8 mouse cellular contexts compared by ENCODE assay signal in genomic region chr10:84480667-84481326, GRCm38 (mm10). TPM values are rescaled to one million over a fixed set of nuclear protein-coding genes. Genes with fewer than 3 reads are reported as not detected.
A peak's percentile ranks its signal among the peaks of the same experiment; 100 is the strongest.
DNase-seq lines count a peak whose midpoint lies in the region; ATAC-seq and TF ChIP-seq lines count a peak whose summit lies in the region.

No protein-coding gene starts in this region.

- peak; percentile 83 for DNase-seq in kidney, adult 2 months
- no peak for DNase-seq in kidney, postnatal 4 days
- peak; percentile 16 to 27 for DNase-seq in cerebellum, postnatal 25 days
- DNase-seq in lung, postnatal 25 days (ENCODE audit: low spot score): peak; percentile 36
- DNase-seq in embryo, embryonic 10.5 days (ENCODE audit: low spot score): no peak
- no peak for DNase-seq in layer of hippocampus, adult 18-20 months (ENCODE audit: low spot score in 2 of 2)

- peak overlapping the region; percentile 53; the same call in 1 of the 2 replicates for H3K27ac ChIP-seq in kidney, adult 2 months (ENCODE audit: insufficient read depth, low read depth, low read length)
- peak overlapping the region; percentile 81 to 90 for H3K27ac ChIP-seq in heart, embryonic 14.5 days (replicated peaks in 1 of 2; ENCODE audit: control insufficient read depth in 1 of 2, insufficient read depth in 1 of 2, low read depth in 2 of 2, low read length in 2 of 2)
- H3K27ac ChIP-seq in liver, embryonic 12.5 days: no peak overlapping the region

- H3K4me1 ChIP-seq in kidney, adult 2 months (ENCODE audit: control insufficient read depth, insufficient read depth, low read length): peaks cover 18% of the 10 kb centered on the region
- H3K4me1 ChIP-seq in heart, embryonic 14.5 days (ENCODE audit: control insufficient read depth in 2 of 2, insufficient read depth in 2 of 2, low read length in 2 of 2): peaks cover 17 to 21% of the 10 kb centered on the region in 2 experiments
- H3K4me1 ChIP-seq in liver, embryonic 12.5 days: peaks cover 9% of the 10 kb centered on the region

- H3K9ac ChIP-seq in heart, embryonic 14.5 days (ENCODE audit: low read length): no peak overlapping the region; the same call in 1 of the 2 replicates
- no peak overlapping the region for H3K9ac ChIP-seq in liver, embryonic 12.5 days

- H3K4me3 ChIP-seq in kidney, adult 2 months (ENCODE audit: insufficient read depth, low read depth, low read length): no peak overlapping the region
- H3K4me3 ChIP-seq in heart, embryonic 14.5 days (ENCODE audit: control insufficient read depth in 1 of 2, insufficient read depth in 1 of 2, low read depth in 1 of 2, low read length in 2 of 2): no peak overlapping the region
- no peak overlapping the region for H3K4me3 ChIP-seq in liver, embryonic 12.5 days

- peak overlapping the region; percentile 6; the same call in 1 of the 2 replicates for H3K4me2 ChIP-seq in heart, embryonic 14.5 days (ENCODE audit: low read length)
- no peak overlapping the region for H3K4me2 ChIP-seq in liver, embryonic 12.5 days

- no peaks in the 10 kb centered on the region for H3K36me3 ChIP-seq in kidney, adult 2 months (ENCODE audit: control insufficient read depth, insufficient read depth, low read length)
- H3K36me3 ChIP-seq in heart, embryonic 14.5 days (ENCODE audit: control insufficient read depth, insufficient read depth, low read length): no peaks in the 10 kb centered on the region
- no peaks in the 10 kb centered on the region for H3K36me3 ChIP-seq in liver, embryonic 12.5 days

- no peak for TF ChIP-seq POLR2A in kidney, adult 2 months (IDR thresholded peaks at IDR 0.05; ENCODE audit: low read depth, low read length)

- peak; percentile 51; the same call in 1 of the 2 replicates for ATAC-seq in heart, embryonic 14.5 days (ENCODE audit: insufficient number of reproducible peaks, insufficient read depth, low FRiP score, low read depth)
- no peak for ATAC-seq in liver, embryonic 12.5 days

- 23% methylated on average over 8 of the region's 8 CpGs for WGBS in kidney, adult 2 months
- 28% methylated on average over 8 of the region's 8 CpGs for WGBS in heart, embryonic 14.5 days
- WGBS in liver, embryonic 12.5 days (ENCODE audit: insufficient replicate concordance): 37% methylated on average over 8 of the region's 8 CpGs

- H3K9me3 ChIP-seq in heart, embryonic 14.5 days (ENCODE audit: control insufficient read depth, low read length): no peaks in the 10 kb centered on the region; the same call in 1 of the 2 replicates
- no peaks in the 10 kb centered on the region for H3K9me3 ChIP-seq in liver, embryonic 12.5 days (replicated peaks)

- no peaks in the 10 kb centered on the region for H3K27me3 ChIP-seq in kidney, adult 2 months (replicated peaks; ENCODE audit: control insufficient read depth, insufficient read depth, low read length)
- H3K27me3 ChIP-seq in heart, embryonic 14.5 days (ENCODE audit: control insufficient read depth, insufficient read depth, low read length): no peaks in the 10 kb centered on the region
- H3K27me3 ChIP-seq in liver, embryonic 12.5 days (replicated peaks): no peaks in the 10 kb centered on the region

- TF ChIP-seq CTCF in kidney, adult 2 months (conservative IDR thresholded peaks at IDR 0.05; ENCODE audit: insufficient read depth, insufficient read length, low read depth, low read length): no peak

RNA-seq across cellular contexts. Expression of gene Nuak1, which starts 40.4 kb away (rescaled TPM):
- 12.2 and 12.3 TPM in 2 replicates for polyA plus RNA-seq in kidney, adult 2 months (2012; rRNA removed)
- 2.6 and 3.4 TPM in 2 replicates for polyA plus RNA-seq in heart, embryonic 14.5 days (2014; fragmentation: Nextera tagmentation; extraction: Ambion mirVana)
- polyA plus RNA-seq in liver, embryonic 12.5 days (2016; fragmentation: Nextera tagmentation; extraction: Ambion mirVana): 0.25 and 0.31 TPM in 2 replicates
- 10 to 100 TPM; 62.7 to 66.4 TPM for total RNA-seq in layer of hippocampus, adult 18-20 months (2021)

RNA-seq across cellular contexts. Expression of gene Ckap4, which starts 53.1 kb away (rescaled TPM):
- polyA plus RNA-seq in kidney, adult 2 months (2012; rRNA removed): 6.5 and 7.8 TPM in 2 replicates
- polyA plus RNA-seq in heart, embryonic 14.5 days (2014; fragmentation: Nextera tagmentation; extraction: Ambion mirVana): 106 and 116 TPM in 2 replicates
- 26.0 and 28.8 TPM in 2 replicates for polyA plus RNA-seq in liver, embryonic 12.5 days (2016; fragmentation: Nextera tagmentation; extraction: Ambion mirVana)
- total RNA-seq in layer of hippocampus, adult 18-20 months (2021): 10 to 100 TPM; 18.7 to 19.9 TPM

Comparison
In these comparisons a context has a peak if more than half of its experiments do, and no peak if none do; other contexts are left out.
1. DNase-seq: peak in kidney, adult 2 months (single experiment), cerebellum, postnatal 25 days (2 of 2) and lung, postnatal 25 days (single experiment); none in kidney, postnatal 4 days (0 of 2), embryo, embryonic 10.5 days (single experiment) and layer of hippocampus, adult 18-20 months (0 of 2).